Mouse (Mus musculus) forebrain, embryonic 16.5 days (tissue): ENCODE measurements around the gene Cnot8. TPM values are rescaled to one million over a fixed set of nuclear protein-coding genes. Genes with fewer than 3 reads are reported as not detected.
"Not testable (repeated sequence)": the region's sequence is repeated elsewhere in the genome, so short reads cannot be mapped to it uniquely, and the experiment has no call there.

Source experiments
- ATAC-seq: fragments of 200-750 bp; cut with Nextera tagmentation; 2 replicates; pipeline ENCODE4 v1.8.0; 2017; ENCODE audit warnings: mild to moderate bottlenecking, moderate library complexity
- H3K27ac ChIP-seq: fragments of 300-500 bp; sonication (generic); 2 replicates; pipeline ENCODE4 v1.5.1; 2014; ENCODE audit warnings: low read length, control low read depth
- H3K27me3 ChIP-seq: fragments of 300-500 bp; sonication (generic); replicated peaks from 2 replicates; pipeline ENCODE4 v1.6.1; 2014; ENCODE audit warnings: low read length; ENCODE audit not compliant: control insufficient read depth, insufficient read depth
- H3K36me3 ChIP-seq: fragments of 300-500 bp; sonication (generic); 2 replicates; pipeline ENCODE4 v1.6.1; 2014; ENCODE audit not compliant: control insufficient read depth, insufficient read depth
- H3K4me1 ChIP-seq: fragments of 300-500 bp; sonication (generic); replicated peaks from 2 replicates; pipeline ENCODE4 v1.6.1; 2014; ENCODE audit warnings: low read length; ENCODE audit not compliant: control insufficient read depth, insufficient read depth
- H3K4me2 ChIP-seq: fragments of 300-500 bp; sonication (generic); 2 replicates; pipeline ENCODE4 v1.6.1; 2014; ENCODE audit warnings: mild to moderate bottlenecking, low read length, control low read depth
- H3K4me3 ChIP-seq: fragments of 300-500 bp; sonication (generic); replicated peaks from 2 replicates; pipeline ENCODE4 v1.5.1; 2014; ENCODE audit warnings: mild to moderate bottlenecking, low read length, control low read depth
- H3K9ac ChIP-seq: fragments of 300-500 bp; sonication (generic); replicated peaks from 2 replicates; pipeline ENCODE4 v1.6.1; 2014; ENCODE audit warnings: low read depth, low read length, control low read depth
- H3K9me3 ChIP-seq: fragments of 300-500 bp; sonication (generic); 2 replicates; pipeline ENCODE4 v1.6.1; 2016; ENCODE audit warnings: low read length; ENCODE audit not compliant: control insufficient read depth
- WGBS: fragments of 180-500 bp; shearing (Covaris S2); extraction: QIAGEN DNeasy Blood & Tissue Kit; methylation state at CpG from one replicate; pipeline ENCODE4 v1.1.7; 2014; 5-methylcytosine and 5-hydroxymethylcytosine counted together
- polyA plus RNA-seq: library from polyadenylated mRNA; unstranded; fragments of >200 nt; fragmentation: Nextera tagmentation; extraction: Ambion mirVana; gene quantifications from 2 replicates; pipeline ENCODE4 v1.2.1, GENCODE M21; 2015

Gene Cnot8
- 141 and 159 TPM in 2 replicates for polyA plus RNA-seq

- ATAC-seq: peak; percentile 98
- Histone ChIP-seq H3K27me3 (no peaks in the 10 kb centered on the region), H3K4me1 (peaks cover 29% of the 10 kb centered on the region), H3K27ac (peak within 1 kb of the TSS; percentile 87), H3K4me2 (peak within 1 kb of the TSS; percentile 79), H3K9ac (peak within 1 kb of the TSS; percentile 93), H3K9me3 (no peaks in the 10 kb centered on the region), H3K4me3 (peak within 1 kb of the TSS; percentile 100), H3K36me3 (no peaks in the 10 kb centered on the region)
- under 1% methylated on average over 53 of the region's 55 CpGs for WGBS
Measured at GRCm38 (mm10) chr11:58103697-58104306, at the start of gene Cnot8. Gene Cnot8 (plus strand): TSS chr11:58104153.

- no peaks in the 10 kb centered on the region for H3K9me3 ChIP-seq
- H3K4me2 ChIP-seq: no peak overlapping the region
- H3K27ac ChIP-seq: no peak overlapping the region
- peak; percentile 47; the same call in 1 of the 2 replicates for ATAC-seq
- H3K4me1 ChIP-seq: no peaks in the 10 kb centered on the region
- H3K27me3 ChIP-seq: no peaks in the 10 kb centered on the region
- H3K4me3 ChIP-seq: no peak overlapping the region
- 33% methylated on average over 6 of the region's 6 CpGs for WGBS
- H3K36me3 ChIP-seq: peaks cover 24% of the 10 kb centered on the region
- H3K9ac ChIP-seq: no peak overlapping the region
Measured at GRCm38 (mm10) chr11:58057455-58057854, 46.5 kb upstream of the Cnot8 start.

GRCm38 (mm10) chr11:58059752-58060151, 44.2 kb upstream of the Cnot8 start:
- not testable (repeated sequence) for H3K27ac ChIP-seq, H3K9me3 ChIP-seq, H3K9ac ChIP-seq, ATAC-seq, H3K27me3 ChIP-seq, H3K4me3 ChIP-seq, H3K4me1 ChIP-seq, H3K4me2 ChIP-seq
- WGBS: 92% methylated on average over 7 of the region's 7 CpGs
- peaks cover 20% of the 10 kb centered on the region for H3K36me3 ChIP-seq

GRCm38 (mm10) chr11:58061218-58061617, 42.7 kb upstream of the Cnot8 start:
- not testable (repeated sequence) for H3K9me3 ChIP-seq, H3K4me3 ChIP-seq, H3K27me3 ChIP-seq, H3K9ac ChIP-seq, H3K27ac ChIP-seq, H3K4me1 ChIP-seq, H3K4me2 ChIP-seq, ATAC-seq
- WGBS: 89% methylated on average over 3 of the region's 4 CpGs
- H3K36me3 ChIP-seq: peaks cover 14% of the 10 kb centered on the region

- no peaks in the 10 kb centered on the region for H3K9me3 ChIP-seq
- no peak for ATAC-seq
- peaks cover 7% of the 10 kb centered on the region for H3K4me1 ChIP-seq
- WGBS: 81% methylated on average over 4 of the region's 4 CpGs
- no peak overlapping the region for H3K9ac ChIP-seq
- H3K27me3 ChIP-seq: no peaks in the 10 kb centered on the region
- no peak overlapping the region for H3K4me3 ChIP-seq
- peaks cover 14% of the 10 kb centered on the region for H3K36me3 ChIP-seq
- H3K27ac ChIP-seq: no peak overlapping the region
- H3K4me2 ChIP-seq: no peak overlapping the region
Measured at GRCm38 (mm10) chr11:58062586-58062985, 41.4 kb upstream of the Cnot8 start.

- Histone ChIP-seq H3K27ac (no peak overlapping the region), H3K4me3 (no peak overlapping the region), H3K27me3 (no peaks in the 10 kb centered on the region), H3K9me3 (no peaks in the 10 kb centered on the region), H3K36me3 (peaks cover 6% of the 10 kb centered on the region), H3K9ac (no peak overlapping the region), H3K4me1 (peaks cover 7% of the 10 kb centered on the region), H3K4me2 (no peak overlapping the region)
- WGBS: 87% methylated on average over 4 of the region's 4 CpGs
- no peak for ATAC-seq
Measured at GRCm38 (mm10) chr11:58065025-58065424, 38.9 kb upstream of the Cnot8 start.

GRCm38 (mm10) chr11:58072978-58073377, 31.0 kb upstream of the Cnot8 start:
- Histone ChIP-seq H3K9ac (no peak overlapping the region), H3K27ac (no peak overlapping the region), H3K36me3 (no peaks in the 10 kb centered on the region), H3K9me3 (no peaks in the 10 kb centered on the region), H3K4me1 (no peaks in the 10 kb centered on the region), H3K4me3 (no peak overlapping the region), H3K4me2 (no peak overlapping the region), H3K27me3 (no peaks in the 10 kb centered on the region)
- WGBS: 85% methylated on average over 3 of the region's 3 CpGs
- ATAC-seq: no peak

- 73% methylated on average over 4 of the region's 4 CpGs for WGBS
- Histone ChIP-seq H3K27me3 (no peaks in the 10 kb centered on the region), H3K4me2 (no peak overlapping the region), H3K36me3 (no peaks in the 10 kb centered on the region), H3K9ac (no peak overlapping the region), H3K4me3 (no peak overlapping the region), H3K4me1 (no peaks in the 10 kb centered on the region), H3K27ac (no peak overlapping the region), H3K9me3 (no peaks in the 10 kb centered on the region)
- ATAC-seq: no peak
Measured at GRCm38 (mm10) chr11:58077270-58077669, 26.7 kb upstream of the Cnot8 start.

- no peaks in the 10 kb centered on the region for H3K27me3 ChIP-seq
- no peak overlapping the region for H3K4me2 ChIP-seq
- H3K4me3 ChIP-seq: no peak overlapping the region
- 87% methylated on average over 6 of the region's 6 CpGs for WGBS
- no peak overlapping the region for H3K9ac ChIP-seq
- no peaks in the 10 kb centered on the region for H3K4me1 ChIP-seq
- no peak for ATAC-seq
- H3K27ac ChIP-seq: no peak overlapping the region
- H3K36me3 ChIP-seq: no peaks in the 10 kb centered on the region
- H3K9me3 ChIP-seq: no peaks in the 10 kb centered on the region
Measured at GRCm38 (mm10) chr11:58081716-58082115, 22.2 kb upstream of the Cnot8 start.

GRCm38 (mm10) chr11:58092541-58092940, 11.4 kb upstream of the Cnot8 start:
- no peak for ATAC-seq
- Histone ChIP-seq H3K27ac (no peak overlapping the region), H3K9me3 (no peaks in the 10 kb centered on the region), H3K36me3 (no peaks in the 10 kb centered on the region), H3K4me1 (peaks cover under 1% of the 10 kb centered on the region; the same call in 1 of the 2 replicates), H3K27me3 (no peaks in the 10 kb centered on the region), H3K4me3 (no peak overlapping the region), H3K4me2 (no peak overlapping the region), H3K9ac (no peak overlapping the region)
- 70% methylated on average over 4 of the region's 4 CpGs for WGBS
